ENCODE assay signal across 1 mouse cellular context in the genomic region with DNA sequence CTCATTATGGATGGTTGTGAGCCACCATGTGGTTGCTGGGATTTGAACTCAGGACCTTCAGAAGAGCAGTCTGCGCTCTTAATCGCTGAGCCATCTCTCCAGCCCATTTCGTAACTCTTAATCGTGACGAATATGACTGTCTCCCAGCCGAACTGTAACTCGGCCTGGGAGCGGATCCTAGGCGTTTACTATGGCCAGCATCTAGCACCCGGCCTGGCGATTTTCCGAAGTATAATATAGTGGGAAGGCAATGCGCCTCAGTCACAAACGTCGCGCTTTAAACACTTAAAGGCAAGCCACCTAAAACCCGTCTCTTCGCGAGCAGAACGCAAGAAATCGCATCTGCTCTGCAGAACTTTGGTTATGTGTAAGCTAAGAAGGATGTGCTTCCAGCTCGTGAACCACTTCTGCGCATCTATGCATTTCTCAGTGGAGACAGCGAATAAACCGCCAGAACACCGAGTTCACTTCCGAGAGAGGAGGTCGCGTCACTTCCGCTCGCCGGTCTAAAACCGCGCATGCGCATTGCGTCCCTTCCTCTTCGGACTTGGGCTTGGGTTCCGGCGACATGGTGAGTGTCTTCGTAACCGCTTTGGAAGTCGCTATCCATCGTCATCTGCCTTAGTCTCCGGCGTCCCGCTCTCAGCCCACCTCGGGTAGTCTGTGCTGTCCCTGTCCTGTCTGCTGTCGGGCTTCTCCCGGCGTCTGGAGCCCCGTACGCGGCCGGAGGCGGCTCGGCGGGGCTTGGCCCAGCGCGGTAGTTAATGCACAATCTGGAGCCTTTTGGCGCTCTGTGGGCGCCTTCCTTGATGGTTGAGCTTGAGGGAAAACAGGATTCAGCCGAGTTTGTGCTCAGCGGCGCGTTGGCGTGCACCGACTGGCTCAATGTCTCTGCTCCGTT.
TF ChIP-seq lines count a peak whose summit lies in the region.

A gene (plus strand): TSS at position 538 of the 901 bp plus-strand sequence.

TF ChIP-seq in CH12.LX, 34 proteins besides CTCF, POLR2A, EP300 and RAD21 (continued from another document):
- no peak for TF ChIP-seq RCOR1 (conservative IDR thresholded peaks at IDR 0.05; ENCODE audit: low read depth, low read length)
- TF ChIP-seq USF1 (IDR thresholded peaks at IDR 0.05; ENCODE audit: low read depth, low read length): no peak
- no peak for TF ChIP-seq CHD1 (IDR thresholded peaks at IDR 0.05; ENCODE audit: low read depth, low read length)
- no peak for TF ChIP-seq JUND (conservative IDR thresholded peaks at IDR 0.05; ENCODE audit: low read depth, low read length)
- TF ChIP-seq MAZ (IDR thresholded peaks at IDR 0.05; ENCODE audit: low read depth, low read length): no peak
- no peak for TF ChIP-seq ZC3H11A (IDR thresholded peaks at IDR 0.05; ENCODE audit: low read depth, low read length)
- no peak for TF ChIP-seq SMC3 (IDR thresholded peaks at IDR 0.05; ENCODE audit: low read depth, low read length)
- TF ChIP-seq ZKSCAN1 (IDR thresholded peaks at IDR 0.05; ENCODE audit: borderline replicate concordance, low read depth, low read length): no peak
- TF ChIP-seq USF2 (conservative IDR thresholded peaks at IDR 0.05; ENCODE audit: low read depth, low read length): no peak
- TF ChIP-seq MAFK (IDR thresholded peaks at IDR 0.05; ENCODE audit: insufficient replicate concordance, low read length): no peak
- TF ChIP-seq NRF1 (IDR thresholded peaks at IDR 0.05; ENCODE audit: low read depth, low read length): peak; percentile 86
- TF ChIP-seq MEF2A (IDR thresholded peaks at IDR 0.05; ENCODE audit: borderline replicate concordance, low read depth, low read length): peak; percentile 18; the same call in 1 of the 2 replicates
- TF ChIP-seq ZNF384 (IDR thresholded peaks at IDR 0.05; ENCODE audit: low read depth, low read length): no peak
- no peak for TF ChIP-seq JUN (IDR thresholded peaks at IDR 0.05; ENCODE audit: insufficient read depth, low read depth, low read length)
- no peak for TF ChIP-seq CHD2 (IDR thresholded peaks at IDR 0.05; ENCODE audit: low read length)
- TF ChIP-seq E2F4 (IDR thresholded peaks at IDR 0.05; ENCODE audit: insufficient replicate concordance, low read depth, low read length): 0 out of 2 replicates have a peak, but pooled peaks have one; percentile 67
- TF ChIP-seq NELFE (IDR thresholded peaks at IDR 0.05; ENCODE audit: low read depth, low read length): peak; percentile 98
- TF ChIP-seq HCFC1 (IDR thresholded peaks at IDR 0.05; ENCODE audit: low read depth, low read length): peak; percentile 81
- peak; percentile 92 for TF ChIP-seq POLR2AphosphoS2 (IDR thresholded peaks at IDR 0.05; ENCODE audit: low read depth, low read length)
- TF ChIP-seq ETS1 (conservative IDR thresholded peaks at IDR 0.05; ENCODE audit: low read depth, low read length): no peak
- peak; percentile 41; the same call in 1 of the 2 replicates for TF ChIP-seq IRF4 (IDR thresholded peaks at IDR 0.05; ENCODE audit: low read depth, low read length)
- peak; percentile 90 for TF ChIP-seq MAX (IDR thresholded peaks at IDR 0.05; ENCODE audit: low read length)
- TF ChIP-seq ELF1 (IDR thresholded peaks at IDR 0.05; ENCODE audit: low read depth, low read length): peak; percentile 83
- peak; percentile 92 for TF ChIP-seq TCF12 (IDR thresholded peaks at IDR 0.05; ENCODE audit: low read depth, low read length)
- peak; percentile 66 for TF ChIP-seq MXI1 (IDR thresholded peaks at IDR 0.05; ENCODE audit: low read depth, low read length)
- peak; percentile 94 for TF ChIP-seq TBP (conservative IDR thresholded peaks at IDR 0.05; ENCODE audit: low read depth, low read length)
- no peak for TF ChIP-seq PAX5 (IDR thresholded peaks at IDR 0.05; ENCODE audit: low read length)
- TF ChIP-seq GABPA (IDR thresholded peaks at IDR 0.05; ENCODE audit: insufficient replicate concordance, low read depth, low read length): no peak
- TF ChIP-seq BHLHE40 (IDR thresholded peaks at IDR 0.05; ENCODE audit: low read depth, low read length): no peak; the same call in 1 of the 2 replicates
- peak; percentile 76; the same call in 1 of the 2 replicates for TF ChIP-seq KAT2A (IDR thresholded peaks at IDR 0.05; ENCODE audit: insufficient replicate concordance, low read length)
- TF ChIP-seq ZMIZ1 (IDR thresholded peaks at IDR 0.05; ENCODE audit: low read depth, low read length): peak; percentile 92
- no peak for TF ChIP-seq UBTF (IDR thresholded peaks at IDR 0.05; ENCODE audit: low read depth, low read length)
TF ChIP-seq in CH12.LX: peak in this region for 16.
